Mouse (Mus musculus) kidney, adult 8-10 months (tissue): ENCODE results near the gene Gls.

ENCODE experiments used
- DNase-seq, 2 experiments: peaks; one replicate each; pipeline ENCODE4 v3.0.0; 2022

Gene Gls

GRCm38 (mm10) chr1:52242270-52242669 lies 9.2 kb upstream of the Gls start:
- DNase-seq = no peak

- no peak for DNase-seq
Observed at GRCm38 (mm10) chr1:52232766-52233140, 279 bp downstream of the Gls start.

GRCm38 (mm10) chr1:52231939-52232765 lies 880 bp downstream of the Gls start:
- peak; percentile 30 to 46 for DNase-seq

GRCm38 (mm10) chr1:52230404-52230803 lies 2.6 kb downstream of the Gls start:
- no peak for DNase-seq

GRCm38 (mm10) chr1:52228178-52228577 lies 4.9 kb downstream of the Gls start:
- no peak for DNase-seq

- no peak for DNase-seq
Observed at GRCm38 (mm10) chr1:52226416-52226815, 6.6 kb downstream of the Gls start.

GRCm38 (mm10) chr1:52216766-52217165 lies 16.3 kb downstream of the Gls start:
- DNase-seq = no peak

- no peak for DNase-seq
Observed at GRCm38 (mm10) chr1:52182992-52183391, 50.0 kb downstream of the Gls start.

GRCm38 (mm10) chr1:52181994-52182393 lies 51.0 kb downstream of the Gls start:
- no peak for DNase-seq

- no peak for DNase-seq
Observed at GRCm38 (mm10) chr1:52179939-52180568, 53.0 kb downstream of the Gls start.

GRCm38 (mm10) chr1:52176999-52177398 lies 56.0 kb downstream of the Gls start:
- DNase-seq = peak; percentile 39 to 47

GRCm38 (mm10) chr1:52175983-52176382 lies 57.0 kb downstream of the Gls start:
- no peak for DNase-seq

GRCm38 (mm10) chr1:52175321-52175720 lies 57.7 kb downstream of the Gls start:
- DNase-seq = no peak

- no peak for DNase-seq
Observed at GRCm38 (mm10) chr1:52171271-52171670, 61.8 kb downstream of the Gls start.

GRCm38 (mm10) chr1:52170747-52171146 lies 62.3 kb downstream of the Gls start:
- no peak for DNase-seq

- no peak for DNase-seq
Observed at GRCm38 (mm10) chr1:52170057-52170456, 63.0 kb downstream of the Gls start.

- no peak for DNase-seq
Observed at GRCm38 (mm10) chr1:52166652-52167220, 66.3 kb downstream of the Gls start.

- no peak for DNase-seq
Observed at GRCm38 (mm10) chr1:52163707-52164457, 69.2 kb downstream of the Gls start.

GRCm38 (mm10) chr1:52161151-52161550 lies 71.9 kb downstream of the Gls start:
- DNase-seq = no peak

GRCm38 (mm10) chr1:52158490-52159381 lies 74.3 kb downstream of the Gls start:
- DNase-seq = peak in 1 of 2 experiments; percentile 25

- DNase-seq = peak; percentile 25 to 59
Observed at GRCm38 (mm10) chr1:52158040-52158439, 75.0 kb downstream of the Gls start.

- DNase-seq = no peak
Observed at GRCm38 (mm10) chr1:52156351-52156750, 76.7 kb downstream of the Gls start.
